Mouse (Mus musculus) MEL (cell line): ENCODE results near the gene Shoc2.

Experiments
- CHD2 ChIP-seq: IDR thresholded peaks from 2 replicates; pipeline ENCODE4 v1.6.1; 2011; ENCODE audit warnings: low read length, improper control_type of control experiment
- CTCF ChIP-seq, 3 experiments: IDR thresholded peaks in 2 of 3; conservative IDR thresholded peaks in 1 of 3; 2 replicates each; pipeline ENCODE4 v1.5.1; 2011 to 2012; ENCODE audit warnings: low read length in 3 of 3, low read depth in 2 of 3, mild to moderate bottlenecking in 2 of 3, improper control_type of control experiment in 1 of 3, inconsistent platforms in 1 of 3, mixed read lengths in 1 of 3, moderate library complexity in 1 of 3; ENCODE audit not compliant: control insufficient read depth in 1 of 3, insufficient read depth in 1 of 3, poor library complexity in 1 of 3, severe bottlenecking in 1 of 3
- EP300 ChIP-seq, 2 experiments: IDR thresholded peaks; 2 replicates each; pipeline ENCODE4 v1.6.1; 2011; ENCODE audit warnings: improper control_type of control experiment in 2 of 2, low read length in 2 of 2, low read depth in 1 of 2, mild to moderate bottlenecking in 1 of 2
- GATA1 ChIP-seq: IDR thresholded peaks from 2 replicates; pipeline ENCODE4 v1.6.1; 2011; ENCODE audit warnings: low read depth, low read length, improper control_type of control experiment
- MAX ChIP-seq: IDR thresholded peaks from 2 replicates; pipeline ENCODE4 v1.6.1; 2011; ENCODE audit warnings: low read length, improper control_type of control experiment
- MXI1 ChIP-seq: IDR thresholded peaks from 2 replicates; pipeline ENCODE4 v1.6.1; 2011; ENCODE audit warnings: mild to moderate bottlenecking, low read depth, low read length, improper control_type of control experiment
- MYC ChIP-seq: IDR thresholded peaks from 2 replicates; pipeline ENCODE4 v1.6.1; 2011; ENCODE audit warnings: low read depth, mild to moderate bottlenecking, low read length, improper control_type of control experiment, moderate library complexity
- POLR2A ChIP-seq, 2 experiments: IDR thresholded peaks; 2 replicates each; pipeline ENCODE4 v1.6.1; 2011 to 2012; ENCODE audit warnings: low read length in 2 of 2, mild to moderate bottlenecking in 2 of 2, control low read depth in 1 of 2, improper control_type of control experiment in 1 of 2, low read depth in 1 of 2, moderate library complexity in 1 of 2; ENCODE audit not compliant: control insufficient read depth in 1 of 2, insufficient read depth in 1 of 2, poor library complexity in 1 of 2
- SMC3 ChIP-seq: IDR thresholded peaks from 2 replicates; pipeline ENCODE4 v1.6.1; 2011; ENCODE audit warnings: low read depth, low read length, improper control_type of control experiment
- UBTF ChIP-seq: IDR thresholded peaks from 2 replicates; pipeline ENCODE4 v1.6.1; 2012; ENCODE audit warnings: low read depth, mild to moderate bottlenecking, inconsistent platforms, low read length, improper control_type of control experiment, moderate library complexity, borderline replicate concordance; ENCODE audit not compliant: insufficient read depth

GRCm38 (mm10) chr19:54072233-54072800 lies 128.2 kb downstream of the Shoc2 start:
- no peak for TF ChIP-seq GATA1
- no peak for TF ChIP-seq UBTF
- no peak for TF ChIP-seq MXI1
- no peak for TF ChIP-seq POLR2A (IDR thresholded peaks at IDR 0.05; ENCODE audit: control insufficient read depth in 1 of 2, insufficient read depth in 1 of 2, low read depth in 1 of 2, low read length in 2 of 2, poor library complexity in 1 of 2)
- TF ChIP-seq CTCF (IDR thresholded peaks at IDR 0.05 in 2 of 3, conservative IDR thresholded peaks at IDR 0.05 in 1 of 3; ENCODE audit: control insufficient read depth in 1 of 3, insufficient read depth in 1 of 3, low read depth in 2 of 3, low read length in 3 of 3, poor library complexity in 1 of 3, severe bottlenecking in 1 of 3): no peak
- TF ChIP-seq MAX: no peak
- TF ChIP-seq EP300 (IDR thresholded peaks at IDR 0.05; ENCODE audit: low read depth in 1 of 2, low read length in 2 of 2): no peak
- no peak for TF ChIP-seq CHD2
- TF ChIP-seq SMC3: no peak
- no peak for TF ChIP-seq MYC
